Mouse (Mus musculus): ENCODE results near the gene Agtpbp1.

Agtpbp1 gene

DNA sequence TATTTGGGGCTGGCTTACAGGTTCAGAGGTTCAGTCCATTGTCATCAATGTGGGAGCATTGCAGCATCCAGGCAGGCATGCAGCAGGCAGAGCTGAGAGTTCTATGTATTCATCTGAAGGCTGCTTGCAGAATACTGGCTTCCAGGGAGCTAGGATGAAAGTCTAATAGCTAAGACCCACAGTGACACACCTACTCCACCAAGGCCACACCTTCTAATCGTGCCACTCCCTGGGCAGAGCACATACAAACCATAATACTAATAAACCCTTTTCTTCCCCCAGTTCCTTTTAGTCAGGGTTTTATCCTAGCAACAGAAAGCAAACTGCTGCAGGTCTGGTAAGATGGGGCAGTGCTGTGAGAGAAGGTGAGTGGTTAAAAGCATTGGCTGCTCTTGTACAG, 7.6 kb upstream of the Agtpbp1 start:
- TF ChIP-seq GATA4 (IDR thresholded peaks at IDR 0.05; ENCODE audit: insufficient replicate concordance, low read length) = no peak

- TF ChIP-seq GATA4 (IDR thresholded peaks at IDR 0.05; ENCODE audit: insufficient replicate concordance, low read length) = no peak
Measured at GRCm38 (mm10) chr13:59590691-59591090, 5.7 kb upstream of the Agtpbp1 start.

GRCm38 (mm10) chr13:59589672-59590071, 4.6 kb upstream of the Agtpbp1 start:
- TF ChIP-seq GATA4 (IDR thresholded peaks at IDR 0.05; ENCODE audit: insufficient replicate concordance, low read length) = no peak

GRCm38 (mm10) chr13:59587201-59587600, 2.2 kb upstream of the Agtpbp1 start:
- TF ChIP-seq GATA4 (IDR thresholded peaks at IDR 0.05; ENCODE audit: insufficient replicate concordance, low read length) = no peak

- TF ChIP-seq GATA4 (IDR thresholded peaks at IDR 0.05; ENCODE audit: insufficient replicate concordance, low read length) = no peak
Measured at GRCm38 (mm10) chr13:59585648-59586005, 600 bp upstream of the Agtpbp1 start.

- TF ChIP-seq GATA4 (IDR thresholded peaks at IDR 0.05; ENCODE audit: insufficient replicate concordance, low read length) = no peak
Measured at GRCm38 (mm10) chr13:59584481-59584880, 546 bp downstream of the Agtpbp1 start.

- TF ChIP-seq GATA4 (IDR thresholded peaks at IDR 0.05; ENCODE audit: insufficient replicate concordance, low read length) = no peak
Measured at GRCm38 (mm10) chr13:59580954-59581353, 4.1 kb downstream of the Agtpbp1 start.

DNA sequence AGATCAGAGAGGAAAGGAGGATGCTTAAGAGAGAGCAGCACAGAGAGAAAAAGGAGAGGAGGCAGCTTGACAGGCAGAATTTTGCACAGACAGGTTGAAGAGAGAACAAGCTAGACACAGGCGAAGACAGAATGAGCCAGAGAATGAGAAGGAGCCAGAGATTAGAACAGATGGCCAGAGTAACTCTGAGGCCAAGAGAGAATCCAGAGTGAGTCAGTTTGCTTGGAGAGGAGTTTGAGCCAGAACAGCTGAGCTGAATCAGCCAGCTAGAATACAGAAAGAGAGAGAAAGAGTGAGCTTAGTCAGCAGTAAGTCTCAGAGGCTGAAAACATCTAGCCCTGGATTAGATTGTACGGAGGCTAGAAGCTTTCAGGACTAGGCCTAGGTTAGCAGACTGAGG, 12.5 kb downstream of the Agtpbp1 start:
- no peak for TF ChIP-seq GATA4 (IDR thresholded peaks at IDR 0.05; ENCODE audit: insufficient replicate concordance, low read length)

GRCm38 (mm10) chr13:59571107-59571506, 13.9 kb downstream of the Agtpbp1 start:
- TF ChIP-seq GATA4 (IDR thresholded peaks at IDR 0.05; ENCODE audit: insufficient replicate concordance, low read length) = no peak

DNA sequence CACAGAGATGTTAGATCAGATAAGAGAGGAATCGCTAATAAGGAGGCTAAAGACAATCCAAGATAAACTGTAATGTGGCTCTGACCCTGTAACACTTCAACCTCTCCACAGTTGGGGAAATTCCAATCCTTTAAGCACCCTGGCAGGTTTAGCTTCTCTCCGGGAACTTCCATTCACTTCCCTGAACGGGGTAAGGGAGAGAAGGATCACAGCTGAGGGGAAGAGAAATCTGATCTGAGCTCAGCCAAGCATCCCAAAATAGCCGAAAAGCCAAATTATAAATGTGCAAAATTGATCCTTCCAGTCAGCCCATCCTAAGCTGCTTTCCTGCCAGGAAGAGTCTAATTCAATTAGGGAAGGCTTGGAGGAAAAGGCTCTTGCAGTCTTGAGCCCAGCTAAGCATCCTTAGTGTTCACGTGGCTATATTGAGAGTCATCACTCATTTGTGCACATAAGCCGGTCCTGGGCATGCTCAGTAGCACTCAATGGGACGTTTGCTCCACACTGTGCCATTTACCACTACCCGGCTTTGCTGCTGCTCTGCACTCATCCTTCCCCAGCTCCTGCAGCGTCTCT, 19.0 kb downstream of the Agtpbp1 start:
- no peak for TF ChIP-seq GATA4 (IDR thresholded peaks at IDR 0.05; ENCODE audit: insufficient replicate concordance, low read length)

- TF ChIP-seq GATA4 (IDR thresholded peaks at IDR 0.05; ENCODE audit: insufficient replicate concordance, low read length) = no peak
Measured at GRCm38 (mm10) chr13:59564923-59565322, 20.1 kb downstream of the Agtpbp1 start.

- TF ChIP-seq GATA4 (IDR thresholded peaks at IDR 0.05; ENCODE audit: insufficient replicate concordance, low read length) = no peak
Measured at GRCm38 (mm10) chr13:59564505-59564904, 20.5 kb downstream of the Agtpbp1 start.

- TF ChIP-seq GATA4 (IDR thresholded peaks at IDR 0.05; ENCODE audit: insufficient replicate concordance, low read length) = no peak
Measured at GRCm38 (mm10) chr13:59562471-59562870, 22.6 kb downstream of the Agtpbp1 start.

DNA sequence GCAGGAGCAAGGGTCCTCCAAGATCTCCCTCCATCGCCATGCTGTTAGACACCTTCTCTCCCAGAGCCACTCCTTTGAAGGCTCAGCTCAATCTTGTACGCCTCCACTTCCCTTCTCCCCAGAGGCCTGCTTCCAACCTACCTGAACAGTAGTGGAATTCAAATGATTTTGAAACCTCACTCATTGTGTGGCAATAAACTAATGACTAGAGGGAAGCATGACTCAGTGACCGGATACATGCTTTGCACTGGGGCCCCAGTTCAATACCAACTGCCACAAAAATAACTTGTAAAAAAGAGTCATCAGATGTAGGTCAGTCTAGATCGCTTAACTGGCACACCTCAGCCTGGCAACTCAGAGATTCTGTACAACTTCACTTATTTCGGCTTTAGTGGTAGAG, 26.3 kb downstream of the Agtpbp1 start:
- no peak for TF ChIP-seq GATA4 (IDR thresholded peaks at IDR 0.05; ENCODE audit: insufficient replicate concordance, low read length)

- TF ChIP-seq GATA4 (IDR thresholded peaks at IDR 0.05; ENCODE audit: insufficient replicate concordance, low read length) = no peak
Measured at GRCm38 (mm10) chr13:59557185-59557985, 27.6 kb downstream of the Agtpbp1 start.

DNA sequence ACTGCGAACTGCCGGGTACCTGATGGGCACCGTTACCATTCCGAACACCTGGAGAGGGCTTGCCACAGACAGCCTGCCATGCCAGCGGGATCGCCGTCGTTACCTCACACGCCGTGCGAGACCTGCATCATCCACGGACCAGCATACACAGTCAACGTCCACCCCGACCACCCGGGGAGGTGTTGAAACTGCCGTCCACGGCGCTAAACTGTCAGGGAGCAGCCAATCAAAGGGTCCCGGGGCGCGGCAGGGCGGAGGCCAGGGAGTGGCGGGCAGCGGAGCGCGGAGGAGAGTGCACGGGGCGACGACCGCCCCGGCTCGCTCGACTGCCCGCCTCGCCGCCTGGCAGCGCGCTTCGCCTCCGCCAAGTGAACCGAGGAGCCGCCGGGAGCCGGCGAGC, 28.4 kb downstream of the Agtpbp1 start:
- TF ChIP-seq GATA4 (IDR thresholded peaks at IDR 0.05; ENCODE audit: insufficient replicate concordance, low read length) = no peak
